Mouse (Mus musculus): Measurements from ENCODE around the gene Krtap4-6. TPM values are rescaled to one million over a fixed set of nuclear protein-coding genes. Genes with fewer than 3 reads are reported as not detected.
"Not testable (repeated sequence)": the region's sequence is repeated elsewhere in the genome, so short reads cannot be mapped to it uniquely, and the experiment has no call there.

The Krtap4-6 gene
- total and polyA plus RNA-seq, 3 experiments = not detected

GRCm38 (mm10) chr11:99657051-99657450 is 8.7 kb downstream of the Krtap4-6 start:
- Histone ChIP-seq H3K27me3 (ENCODE audit: insufficient read depth, low read length) (no peaks in the 10 kb centered on the region), H3K9me3 (replicated peaks) (peaks cover 21% of the 10 kb centered on the region), H3K36me3 (replicated peaks) (no peaks in the 10 kb centered on the region), H3K4me3 (ENCODE audit: low read depth, low read length) (no peak overlapping the region), H3K4me1 (ENCODE audit: insufficient read depth, low read depth, low read length) (no peaks in the 10 kb centered on the region)
- TF ChIP-seq TAL1 (conservative IDR thresholded peaks at IDR 0.05; ENCODE audit: low read depth, low read length) (no peak), GATA2 (IDR thresholded peaks at IDR 0.05; ENCODE audit: borderline replicate concordance, low read depth, low read length) (no peak), POLR2AphosphoS5 (IDR thresholded peaks at IDR 0.05; ENCODE audit: insufficient replicate concordance, low read depth, low read length) (no peak), CTCF (IDR thresholded peaks at IDR 0.05; ENCODE audit: low read depth, low read length) (no peak), GATA1 (IDR thresholded peaks at IDR 0.05; ENCODE audit: borderline replicate concordance, low read length) (no peak)
- ATAC-seq (ENCODE audit: extremely low read depth, insufficient number of reproducible peaks, low FRiP score, poor library complexity, severe bottlenecking) = no peak
- no peak for DNase-seq (ENCODE audit: low spot score)

- Histone ChIP-seq H3K9me3 (replicated peaks) (peaks cover 14% of the 10 kb centered on the region), H3K4me1 (ENCODE audit: insufficient read depth, low read depth, low read length) (no peaks in the 10 kb centered on the region), H3K36me3 (replicated peaks) (no peaks in the 10 kb centered on the region), H3K27me3 (ENCODE audit: insufficient read depth, low read length) (no peaks in the 10 kb centered on the region), H3K4me3 (ENCODE audit: low read depth, low read length) (no peak within 1 kb of the TSS)
- DNase-seq (ENCODE audit: low spot score) (no peak), ATAC-seq (ENCODE audit: extremely low read depth, insufficient number of reproducible peaks, low FRiP score, poor library complexity, severe bottlenecking) (no peak)
- TF ChIP-seq POLR2AphosphoS5 (IDR thresholded peaks at IDR 0.05; ENCODE audit: insufficient replicate concordance, low read depth, low read length) = no peak
- no peak for TF ChIP-seq GATA2 (IDR thresholded peaks at IDR 0.05; ENCODE audit: borderline replicate concordance, low read depth, low read length)
- TF ChIP-seq GATA1 (IDR thresholded peaks at IDR 0.05; ENCODE audit: borderline replicate concordance, low read length) = no peak
- TF ChIP-seq TAL1 (conservative IDR thresholded peaks at IDR 0.05; ENCODE audit: low read depth, low read length) = no peak
- no peak for TF ChIP-seq CTCF (IDR thresholded peaks at IDR 0.05; ENCODE audit: low read depth, low read length)
These were observed 15.6 kb downstream of the Krtap4-6 start, which contains the start of gene Gm11555 for GRCm38 (mm10) chr11:99650136-99650535. Gm11555 (minus strand) TSS chr11:99650236.

GRCm38 (mm10) chr11:99646444-99646843 is 19.3 kb downstream of the Krtap4-6 start:
- Histone ChIP-seq H3K36me3 (replicated peaks) (no peaks in the 10 kb centered on the region), H3K4me3 (ENCODE audit: low read depth, low read length) (no peak overlapping the region), H3K9me3 (replicated peaks) (peaks cover 19% of the 10 kb centered on the region), H3K27me3 (ENCODE audit: insufficient read depth, low read length) (no peaks in the 10 kb centered on the region), H3K4me1 (ENCODE audit: insufficient read depth, low read depth, low read length) (no peaks in the 10 kb centered on the region)
- DNase-seq (ENCODE audit: low spot score) = no peak
- ATAC-seq (ENCODE audit: extremely low read depth, insufficient number of reproducible peaks, low FRiP score, poor library complexity, severe bottlenecking) = no peak
- TF ChIP-seq CTCF (IDR thresholded peaks at IDR 0.05; ENCODE audit: low read depth, low read length) (no peak), GATA1 (IDR thresholded peaks at IDR 0.05; ENCODE audit: borderline replicate concordance, low read length) (no peak), TAL1 (conservative IDR thresholded peaks at IDR 0.05; ENCODE audit: low read depth, low read length) (no peak), POLR2AphosphoS5 (IDR thresholded peaks at IDR 0.05; ENCODE audit: insufficient replicate concordance, low read depth, low read length) (no peak), GATA2 (IDR thresholded peaks at IDR 0.05; ENCODE audit: borderline replicate concordance, low read depth, low read length) (no peak)

- no peak overlapping the region for H3K4me3 ChIP-seq (ENCODE audit: low read depth, low read length)
- DNase-seq (ENCODE audit: low spot score) (no peak), ATAC-seq (ENCODE audit: extremely low read depth, insufficient number of reproducible peaks, low FRiP score, poor library complexity, severe bottlenecking) (no peak)
- no peaks in the 10 kb centered on the region for H3K36me3 ChIP-seq (replicated peaks)
- no peak for TF ChIP-seq TAL1 (conservative IDR thresholded peaks at IDR 0.05; ENCODE audit: low read depth, low read length)
- no peak for TF ChIP-seq GATA1 (IDR thresholded peaks at IDR 0.05; ENCODE audit: borderline replicate concordance, low read length)
- no peak for TF ChIP-seq POLR2AphosphoS5 (IDR thresholded peaks at IDR 0.05; ENCODE audit: insufficient replicate concordance, low read depth, low read length)
- TF ChIP-seq CTCF (IDR thresholded peaks at IDR 0.05; ENCODE audit: low read depth, low read length) = no peak
- no peak for TF ChIP-seq GATA2 (IDR thresholded peaks at IDR 0.05; ENCODE audit: borderline replicate concordance, low read depth, low read length)
- peaks cover 12% of the 10 kb centered on the region for H3K9me3 ChIP-seq (replicated peaks)
- no peaks in the 10 kb centered on the region for H3K27me3 ChIP-seq (ENCODE audit: insufficient read depth, low read length)
- no peaks in the 10 kb centered on the region for H3K4me1 ChIP-seq (ENCODE audit: insufficient read depth, low read depth, low read length)
These were observed 21.4 kb downstream of the Krtap4-6 start for GRCm38 (mm10) chr11:99644351-99644750.

- not testable (repeated sequence) for H3K36me3 ChIP-seq (replicated peaks); H3K4me1 ChIP-seq (ENCODE audit: insufficient read depth, low read depth, low read length); H3K27me3 ChIP-seq (ENCODE audit: insufficient read depth, low read length); DNase-seq (ENCODE audit: low spot score); ATAC-seq (ENCODE audit: extremely low read depth, insufficient number of reproducible peaks, low FRiP score, poor library complexity, severe bottlenecking)
- Histone ChIP-seq H3K4me3 (ENCODE audit: low read depth, low read length) (0 out of 2 replicates have a peak within 1 kb of the TSS, but pooled peaks have one; percentile 9), H3K9me3 (replicated peaks) (peaks cover 16% of the 10 kb centered on the region)
These were observed 22.1 kb downstream of the Krtap4-6 start, which contains the start of gene Krtap4-7 for GRCm38 (mm10) chr11:99643635-99644139. Krtap4-7 (minus strand) TSS chr11:99644089.

- Histone ChIP-seq H3K4me1 (ENCODE audit: insufficient read depth, low read depth, low read length) (no peaks in the 10 kb centered on the region), H3K9me3 (replicated peaks) (peaks cover 18% of the 10 kb centered on the region), H3K4me3 (ENCODE audit: low read depth, low read length) (no peak overlapping the region), H3K27me3 (ENCODE audit: insufficient read depth, low read length) (no peaks in the 10 kb centered on the region), H3K36me3 (replicated peaks) (no peaks in the 10 kb centered on the region)
- DNase-seq (ENCODE audit: low spot score) (no peak), ATAC-seq (ENCODE audit: extremely low read depth, insufficient number of reproducible peaks, low FRiP score, poor library complexity, severe bottlenecking) (no peak)
- no peak for TF ChIP-seq CTCF (IDR thresholded peaks at IDR 0.05; ENCODE audit: low read depth, low read length)
- TF ChIP-seq GATA2 (IDR thresholded peaks at IDR 0.05; ENCODE audit: borderline replicate concordance, low read depth, low read length) = no peak
- TF ChIP-seq GATA1 (IDR thresholded peaks at IDR 0.05; ENCODE audit: borderline replicate concordance, low read length) = no peak
- no peak for TF ChIP-seq TAL1 (conservative IDR thresholded peaks at IDR 0.05; ENCODE audit: low read depth, low read length)
- no peak for TF ChIP-seq POLR2AphosphoS5 (IDR thresholded peaks at IDR 0.05; ENCODE audit: insufficient replicate concordance, low read depth, low read length)
These were observed 24.8 kb downstream of the Krtap4-6 start for GRCm38 (mm10) chr11:99640926-99641325.

All from G1E (cell line).